Mouse (Mus musculus): Measurements from ENCODE around the gene Clic1. TPM values are rescaled to one million over a fixed set of nuclear protein-coding genes. Genes with fewer than 3 reads are reported as not detected.

Clic1 gene
- total RNA-seq, 2 experiments from 2014 or later = 405 to 415 TPM

Other genes starting within 250 kb of the Clic1 start
Only the 30 nearest of the 46 such genes appear.
- 66.5 and 68.9 TPM in 2 replicates for gene Ehmt2, start 151.5 kb upstream of the Clic1 start, total RNA-seq (2015)
- 75.4 and 75.7 TPM in 2 replicates for gene Ehmt2, start 151.5 kb upstream of the Clic1 start, total RNA-seq (2017)
- gene Slc44a4, start 135.5 kb upstream of the Clic1 start, total RNA-seq (2015) = 0.33 TPM in 1 of 2 replicates, not detected in the other
- gene Slc44a4, start 135.5 kb upstream of the Clic1 start, total RNA-seq (2017) = 0.12 TPM in 1 of 2 replicates, not detected in the other
- 18.1 and 22.9 TPM in 2 replicates for gene Neu1, start 118.7 kb upstream of the Clic1 start, total RNA-seq (2015)
- 23.4 and 23.7 TPM in 2 replicates for gene Neu1, start 118.7 kb upstream of the Clic1 start, total RNA-seq (2017)
- gene Hspa1b, start 90.7 kb upstream of the Clic1 start, total RNA-seq (2015) = 14.9 and 22.6 TPM in 2 replicates
- 23.0 and 30.6 TPM in 2 replicates for gene Hspa1b, start 90.7 kb upstream of the Clic1 start, total RNA-seq (2017)
- not detected in 2 replicates for gene Gm20481, start 80.1 kb upstream of the Clic1 start, total RNA-seq (2015)
- gene Gm20481, start 80.1 kb upstream of the Clic1 start, total RNA-seq (2017) = not detected in 2 replicates
- 10.8 and 12.4 TPM in 2 replicates for gene Hspa1a, start 77.8 kb upstream of the Clic1 start, total RNA-seq (2015)
- gene Hspa1a, start 77.8 kb upstream of the Clic1 start, total RNA-seq (2017) = 29.2 and 32.0 TPM in 2 replicates
- not detected in 2 replicates for gene Hspa1l, start 77.3 kb upstream of the Clic1 start, total RNA-seq (2015)
- gene Hspa1l, start 77.3 kb upstream of the Clic1 start, total RNA-seq (2017) = 0.22 TPM in 1 of 2 replicates, not detected in the other
- 85.8 and 141 TPM in 2 replicates for gene Lsm2, start 68.1 kb upstream of the Clic1 start, total RNA-seq (2015)
- gene Lsm2, start 68.1 kb upstream of the Clic1 start, total RNA-seq (2017) = 13.2 and 31.2 TPM in 2 replicates
- gene Vars, start 49.0 kb upstream of the Clic1 start, total RNA-seq (2015) = 42.2 and 61.8 TPM in 2 replicates
- gene Vars, start 49.0 kb upstream of the Clic1 start, total RNA-seq (2017) = 110 and 165 TPM in 2 replicates
- gene Vwa7, start 33.4 kb upstream of the Clic1 start, total RNA-seq (2015) = 0.07 TPM in 1 of 2 replicates, not detected in the other
- gene Vwa7, start 33.4 kb upstream of the Clic1 start, total RNA-seq (2017) = 0.11 TPM in 1 of 2 replicates, not detected in the other
- 1.4 and 1.5 TPM in 2 replicates for gene Sapcd1, start 21.9 kb upstream of the Clic1 start, total RNA-seq (2015)
- 0.22 TPM in 1 of 2 replicates, not detected in the other for gene Sapcd1, start 21.9 kb upstream of the Clic1 start, total RNA-seq (2017)
- gene Msh5, start 3.2 kb upstream of the Clic1 start, total RNA-seq (2015) = 7.4 and 7.5 TPM in 2 replicates
- 3.6 and 6.3 TPM in 2 replicates for gene Msh5, start 3.2 kb upstream of the Clic1 start, total RNA-seq (2017)
- 2.2 and 3.1 TPM in 2 replicates for gene Ddah2, start 9.1 kb downstream of the Clic1 start, total RNA-seq (2015)
- gene Ddah2, start 9.1 kb downstream of the Clic1 start, total RNA-seq (2017) = 1.2 and 2.7 TPM in 2 replicates
- not detected in 2 replicates for gene Ly6g6c, start 15.4 kb downstream of the Clic1 start, total RNA-seq (2015)
- not detected in 2 replicates for gene Ly6g6c, start 15.4 kb downstream of the Clic1 start, total RNA-seq (2017)
- gene Mpig6b, start 16.2 kb downstream of the Clic1 start, total RNA-seq (2015) = not detected in 2 replicates
- gene Mpig6b, start 16.2 kb downstream of the Clic1 start, total RNA-seq (2017) = not detected in 2 replicates
- not detected in 2 replicates for gene Ly6g6e, start 26.9 kb downstream of the Clic1 start, total RNA-seq (2015)
- gene Ly6g6e, start 26.9 kb downstream of the Clic1 start, total RNA-seq (2017) = not detected in 2 replicates
- not detected in 2 replicates for gene Ly6g6d, start 28.1 kb downstream of the Clic1 start, total RNA-seq (2015)
- gene Ly6g6d, start 28.1 kb downstream of the Clic1 start, total RNA-seq (2017) = not detected in 2 replicates
- not detected in 2 replicates for gene Ly6g6f, start 35.6 kb downstream of the Clic1 start, total RNA-seq (2015)
- gene Ly6g6f, start 35.6 kb downstream of the Clic1 start, total RNA-seq (2017) = not detected in 2 replicates
- 17.6 and 21.3 TPM in 2 replicates for gene Abhd16a, start 39.3 kb downstream of the Clic1 start, total RNA-seq (2015)
- 18.0 and 20.4 TPM in 2 replicates for gene Abhd16a, start 39.3 kb downstream of the Clic1 start, total RNA-seq (2017)
- gene Ly6g5c, start 58.3 kb downstream of the Clic1 start, total RNA-seq (2015) = not detected in 2 replicates
- gene Ly6g5c, start 58.3 kb downstream of the Clic1 start, total RNA-seq (2017) = not detected in 2 replicates
- 6.1 and 8.2 TPM in 2 replicates for gene Ly6g5b, start 65.5 kb downstream of the Clic1 start, total RNA-seq (2015)
- gene Ly6g5b, start 65.5 kb downstream of the Clic1 start, total RNA-seq (2017) = 1.4 and 1.8 TPM in 2 replicates
- 22.6 and 24.6 TPM in 2 replicates for gene Gpank1, start 71.5 kb downstream of the Clic1 start, total RNA-seq (2015)
- 48.5 and 50.0 TPM in 2 replicates for gene Gpank1, start 71.5 kb downstream of the Clic1 start, total RNA-seq (2017)
- gene Csnk2b, start 72.1 kb downstream of the Clic1 start, total RNA-seq (2015) = 404 and 428 TPM in 2 replicates
- gene Csnk2b, start 72.1 kb downstream of the Clic1 start, total RNA-seq (2017) = 323 and 362 TPM in 2 replicates
- gene D17H6S53E, start 76.4 kb downstream of the Clic1 start, total RNA-seq (2015) = 4.5 and 4.7 TPM in 2 replicates
- 13.0 and 26.1 TPM in 2 replicates for gene D17H6S53E, start 76.4 kb downstream of the Clic1 start, total RNA-seq (2017)
- gene Apom, start 82.1 kb downstream of the Clic1 start, total RNA-seq (2015) = 0.38 TPM in 1 of 2 replicates, not detected in the other
- 0.26 TPM in 1 of 2 replicates, not detected in the other for gene Apom, start 82.1 kb downstream of the Clic1 start, total RNA-seq (2017)
- gene Bag6, start 85.2 kb downstream of the Clic1 start, total RNA-seq (2015) = 87.9 and 91.7 TPM in 2 replicates
- 72.4 and 90.5 TPM in 2 replicates for gene Bag6, start 85.2 kb downstream of the Clic1 start, total RNA-seq (2017)
- gene Prrc2a, start 114.9 kb downstream of the Clic1 start, total RNA-seq (2015) = 144 and 172 TPM in 2 replicates
- 35.8 and 60.6 TPM in 2 replicates for gene Prrc2a, start 114.9 kb downstream of the Clic1 start, total RNA-seq (2017)
- 78.7 and 81.4 TPM in 2 replicates for gene Aif1, start 126.1 kb downstream of the Clic1 start, total RNA-seq (2015)
- gene Aif1, start 126.1 kb downstream of the Clic1 start, total RNA-seq (2017) = 103 and 120 TPM in 2 replicates
- 425 and 434 TPM in 2 replicates for gene Lst1, start 138.5 kb downstream of the Clic1 start, total RNA-seq (2015)
- gene Lst1, start 138.5 kb downstream of the Clic1 start, total RNA-seq (2017) = 495 and 596 TPM in 2 replicates
- 11.7 and 13.3 TPM in 2 replicates for gene Ltb, start 144.5 kb downstream of the Clic1 start, total RNA-seq (2015)
- 7.3 and 11.2 TPM in 2 replicates for gene Ltb, start 144.5 kb downstream of the Clic1 start, total RNA-seq (2017)